Mouse (Mus musculus): ENCODE data around the gene Cldn34b2. TPM values are rescaled to one million over a fixed set of nuclear protein-coding genes. Genes with fewer than 3 reads are reported as not detected.
"Not testable (repeated sequence)": the region's sequence is repeated elsewhere in the genome, so short reads cannot be mapped to it uniquely, and the experiment has no call there.

Gene Cldn34b2
- not detected in 2 replicates for total RNA-seq (2017)

GRCm38 (mm10) chrX:155128312-155128711, at the start of gene Cldn34b2:
Gene Cldn34b2 (minus strand): TSS chrX:155128412.
- not testable (repeated sequence) for ATAC-seq (replicated peaks; ENCODE audit: low read depth, poor library complexity, severe bottlenecking)

- ATAC-seq (replicated peaks; ENCODE audit: low read depth, poor library complexity, severe bottlenecking): no peak
Observed at GRCm38 (mm10) chrX:155177640-155178039, 49.4 kb upstream of the Cldn34b2 start.

GRCm38 (mm10) chrX:155177230-155177629, 49.0 kb upstream of the Cldn34b2 start:
- peak; percentile 87 for ATAC-seq (replicated peaks; ENCODE audit: low read depth, poor library complexity, severe bottlenecking)

- ATAC-seq (replicated peaks; ENCODE audit: low read depth, poor library complexity, severe bottlenecking): no peak
Observed at GRCm38 (mm10) chrX:155175568-155175967, 47.4 kb upstream of the Cldn34b2 start.

- peak; percentile 99 for ATAC-seq (replicated peaks; ENCODE audit: low read depth, poor library complexity, severe bottlenecking)
Observed at GRCm38 (mm10) chrX:155172310-155172709, 44.1 kb upstream of the Cldn34b2 start.

- ATAC-seq (replicated peaks; ENCODE audit: low read depth, poor library complexity, severe bottlenecking): no peak
Observed at GRCm38 (mm10) chrX:155171754-155172153, 43.5 kb upstream of the Cldn34b2 start.

GRCm38 (mm10) chrX:155169886-155170285, 41.7 kb upstream of the Cldn34b2 start:
- no peak for ATAC-seq (replicated peaks; ENCODE audit: low read depth, poor library complexity, severe bottlenecking)

GRCm38 (mm10) chrX:155167667-155168066, 39.5 kb upstream of the Cldn34b2 start:
- ATAC-seq (replicated peaks; ENCODE audit: low read depth, poor library complexity, severe bottlenecking): no peak

- ATAC-seq (replicated peaks; ENCODE audit: low read depth, poor library complexity, severe bottlenecking): no peak
Observed at GRCm38 (mm10) chrX:155166313-155166712, 38.1 kb upstream of the Cldn34b2 start.

- no peak; the same call in 1 of the 2 replicates for ATAC-seq (replicated peaks; ENCODE audit: low read depth, poor library complexity, severe bottlenecking)
Observed at GRCm38 (mm10) chrX:155163553-155163952, 35.3 kb upstream of the Cldn34b2 start.

- no peak for ATAC-seq (replicated peaks; ENCODE audit: low read depth, poor library complexity, severe bottlenecking)
Observed at GRCm38 (mm10) chrX:155151868-155152267, 23.7 kb upstream of the Cldn34b2 start.

GRCm38 (mm10) chrX:155144718-155145117, 16.5 kb upstream of the Cldn34b2 start:
- ATAC-seq (replicated peaks; ENCODE audit: low read depth, poor library complexity, severe bottlenecking): peak; percentile 97

- 0 out of 2 replicates have a peak, but pooled peaks have one; percentile 52 for ATAC-seq (replicated peaks; ENCODE audit: low read depth, poor library complexity, severe bottlenecking)
Observed at GRCm38 (mm10) chrX:155098024-155098423, 30.2 kb downstream of the Cldn34b2 start.

- not testable (repeated sequence) for ATAC-seq (replicated peaks; ENCODE audit: low read depth, poor library complexity, severe bottlenecking)
Observed at GRCm38 (mm10) chrX:155093566-155093965, 34.6 kb downstream of the Cldn34b2 start, which contains the start of gene Magea2. Gene Magea2 (minus strand): TSS chrX:155093666.

GRCm38 (mm10) chrX:155089693-155090092, 38.5 kb downstream of the Cldn34b2 start, which contains the start of gene Magea1:
Gene Magea1 (minus strand): TSS chrX:155089793.
- ATAC-seq (replicated peaks; ENCODE audit: low read depth, poor library complexity, severe bottlenecking): not testable (repeated sequence)

Other genes with a start within 250 kb of the Cldn34b2 start
- gene Cldn34b1, start 238.1 kb downstream of the Cldn34b2 start, total RNA-seq (2017): not detected in 2 replicates
- not detected in 2 replicates for gene Magea6, start 192.4 kb downstream of the Cldn34b2 start, total RNA-seq (2017)
- not detected in 2 replicates for gene Magea3, start 178.9 kb downstream of the Cldn34b2 start, total RNA-seq (2017)
- gene Magea8, start 132.6 kb downstream of the Cldn34b2 start, total RNA-seq (2017): not detected in 2 replicates
- not detected in 2 replicates for gene Magea5, start 65.3 kb downstream of the Cldn34b2 start, total RNA-seq (2017)
- gene Magea1, start 38.6 kb downstream of the Cldn34b2 start, total RNA-seq (2017): not detected in 2 replicates
- not detected in 2 replicates for gene Magea2, start 34.7 kb downstream of the Cldn34b2 start, total RNA-seq (2017)
- 91.7 and 99.2 TPM in 2 replicates for gene Sat1, start 88.0 kb upstream of the Cldn34b2 start, total RNA-seq (2017)
- 29.0 and 47.8 TPM in 2 replicates for gene Acot9, start 134.0 kb upstream of the Cldn34b2 start, total RNA-seq (2017)
- 48.8 and 55.7 TPM in 2 replicates for gene Prdx4, start 212.3 kb upstream of the Cldn34b2 start, total RNA-seq (2017)

Data from common myeloid progenitor, adult 5-6 weeks (primary cell).